Mouse (Mus musculus): ENCODE data around the gene Arhgef12. TPM values are rescaled to one million over a fixed set of nuclear protein-coding genes. Genes with fewer than 3 reads are reported as not detected.
"Not testable (repeated sequence)": the region's sequence is repeated elsewhere in the genome, so short reads cannot be mapped to it uniquely, and the experiment has no call there.

The Arhgef12 gene
- 47.7 and 58.9 TPM in 2 replicates for polyA plus RNA-seq (2012; ENCODE audit: insufficient read depth, insufficient read length, missing spikeins)

DNA sequence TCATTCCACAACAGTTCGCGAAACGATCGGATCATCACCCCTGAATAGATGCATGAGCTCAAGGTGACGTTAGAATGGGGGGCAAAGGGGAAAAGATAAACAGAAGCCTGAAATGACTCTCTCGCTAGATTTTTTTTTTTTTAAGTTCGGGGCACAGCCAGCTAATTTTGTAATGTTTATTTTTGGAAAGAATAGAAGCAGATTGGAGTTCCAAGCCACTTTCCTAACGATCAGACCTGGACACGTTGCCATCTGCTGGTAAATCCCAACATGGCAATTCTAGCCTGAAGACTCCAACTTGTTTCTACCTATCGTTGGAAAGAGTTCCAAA lies at the start of gene Arhgef12:
TSS of gene Arhgef12 (minus strand) at position 53 of the 331 bp plus-strand sequence.
- H3K27ac ChIP-seq (replicated peaks; ENCODE audit: low read depth, low read length), result peak within 1 kb of the TSS; percentile 100
- peaks cover 17% of the 10 kb centered on the region for H3K4me1 ChIP-seq (ENCODE audit: control insufficient read depth, insufficient read depth, insufficient read length, low read length)
- H3K4me3 ChIP-seq (ENCODE audit: insufficient read depth, low read depth, low read length), result peak within 1 kb of the TSS; percentile 92

DNA sequence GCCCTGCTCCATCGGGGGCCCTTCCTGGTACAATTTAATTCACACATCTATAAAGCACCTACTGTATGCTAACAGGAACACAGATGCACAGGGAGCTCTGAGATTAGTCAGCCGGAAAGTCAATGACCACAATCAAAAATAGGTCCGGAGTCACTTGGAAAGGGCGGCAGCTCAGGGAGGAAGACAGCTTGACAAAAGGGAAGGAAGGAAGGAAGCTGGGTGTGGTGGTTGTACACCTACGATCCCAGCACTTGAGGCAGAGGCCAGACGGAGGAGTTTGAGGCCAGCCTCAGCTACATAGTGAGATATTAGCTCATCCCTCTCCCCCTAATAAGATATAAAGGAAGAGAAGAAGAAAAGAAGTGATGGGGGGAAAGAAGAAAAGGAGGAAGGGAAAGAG lies 48.9 kb upstream of the Arhgef12 start:
- Histone ChIP-seq H3K27ac (replicated peaks; ENCODE audit: low read depth, low read length) (no peak overlapping the region), H3K4me3 (ENCODE audit: insufficient read depth, low read depth, low read length) (no peak overlapping the region), H3K4me1 (ENCODE audit: control insufficient read depth, insufficient read depth, insufficient read length, low read length) (no peaks in the 10 kb centered on the region)

DNA sequence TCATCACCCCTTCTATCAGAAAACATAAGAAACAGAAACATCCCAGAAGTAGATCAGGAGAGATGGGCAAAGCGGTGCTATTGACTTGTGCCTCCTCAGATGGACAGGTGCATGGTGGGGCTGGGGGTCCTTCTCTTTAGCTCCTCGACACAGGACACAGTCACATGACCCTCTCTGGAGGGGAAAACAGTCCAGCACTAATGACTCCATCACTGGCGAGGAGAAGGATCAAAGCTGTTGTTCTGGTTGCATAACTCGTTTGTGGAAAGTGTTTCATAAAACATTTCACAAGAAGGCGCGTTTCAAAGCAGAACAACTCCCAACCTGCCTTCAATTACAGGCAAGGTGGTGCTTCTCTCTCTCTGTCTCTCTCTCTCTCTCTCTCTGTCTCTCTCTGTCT lies 44.7 kb upstream of the Arhgef12 start:
- Histone ChIP-seq H3K4me3 (ENCODE audit: insufficient read depth, low read depth, low read length) (no peak overlapping the region), H3K27ac (replicated peaks; ENCODE audit: low read depth, low read length) (no peak overlapping the region), H3K4me1 (ENCODE audit: control insufficient read depth, insufficient read depth, insufficient read length, low read length) (no peaks in the 10 kb centered on the region; the same call in 1 of the 2 replicates)

DNA sequence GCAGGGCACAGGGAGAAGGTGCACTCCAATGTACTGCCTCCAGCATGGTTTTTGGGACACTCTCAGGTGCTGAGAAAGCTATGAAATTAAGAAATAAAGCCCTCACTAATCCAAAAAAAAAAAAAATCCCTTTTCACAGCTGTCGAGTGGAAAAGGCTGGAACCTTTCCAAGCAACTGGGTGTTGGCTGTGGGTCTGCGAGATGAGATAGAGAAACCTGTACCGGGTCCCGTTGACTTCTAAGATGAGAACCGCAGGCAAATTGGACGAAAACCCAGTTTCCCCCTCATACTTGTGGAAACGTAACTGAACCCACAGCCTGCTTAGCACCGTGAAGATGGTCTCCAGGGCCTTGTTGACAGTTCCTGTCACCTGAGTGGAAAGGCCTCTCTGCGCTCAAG lies 43.9 kb upstream of the Arhgef12 start:
- no peak overlapping the region for H3K27ac ChIP-seq (replicated peaks; ENCODE audit: low read depth, low read length)

DNA sequence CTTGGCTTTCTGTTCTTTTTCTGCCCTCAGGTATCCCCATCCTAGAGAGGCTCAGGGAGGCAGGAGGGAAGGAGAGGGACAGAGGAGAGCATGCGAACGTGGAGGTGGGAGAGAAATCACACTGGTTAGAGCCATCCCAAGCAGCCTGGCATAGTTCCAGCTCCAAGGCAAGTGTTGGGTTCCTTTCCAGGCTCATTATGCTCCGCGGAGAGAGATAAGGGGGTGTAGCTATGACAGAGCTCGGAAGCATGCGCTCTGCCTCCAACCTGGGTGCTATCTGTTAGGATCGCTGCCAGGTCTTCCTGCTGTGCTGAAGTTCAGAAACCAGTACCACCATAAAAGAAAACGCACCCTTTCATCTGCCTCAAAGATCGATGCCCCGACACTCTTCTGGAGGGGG lies 43.0 kb upstream of the Arhgef12 start:
- no peak overlapping the region for H3K4me3 ChIP-seq (ENCODE audit: insufficient read depth, low read depth, low read length)
- H3K27ac ChIP-seq (replicated peaks; ENCODE audit: low read depth, low read length), result no peak overlapping the region
- no peaks in the 10 kb centered on the region; the same call in 1 of the 2 replicates for H3K4me1 ChIP-seq (ENCODE audit: control insufficient read depth, insufficient read depth, insufficient read length, low read length)

More for the DNA sequence above, 43.9 kb upstream of the Arhgef12 start:
- no peak overlapping the region for H3K4me3 ChIP-seq (ENCODE audit: insufficient read depth, low read depth, low read length)
- no peaks in the 10 kb centered on the region; the same call in 1 of the 2 replicates for H3K4me1 ChIP-seq (ENCODE audit: control insufficient read depth, insufficient read depth, insufficient read length, low read length)

DNA sequence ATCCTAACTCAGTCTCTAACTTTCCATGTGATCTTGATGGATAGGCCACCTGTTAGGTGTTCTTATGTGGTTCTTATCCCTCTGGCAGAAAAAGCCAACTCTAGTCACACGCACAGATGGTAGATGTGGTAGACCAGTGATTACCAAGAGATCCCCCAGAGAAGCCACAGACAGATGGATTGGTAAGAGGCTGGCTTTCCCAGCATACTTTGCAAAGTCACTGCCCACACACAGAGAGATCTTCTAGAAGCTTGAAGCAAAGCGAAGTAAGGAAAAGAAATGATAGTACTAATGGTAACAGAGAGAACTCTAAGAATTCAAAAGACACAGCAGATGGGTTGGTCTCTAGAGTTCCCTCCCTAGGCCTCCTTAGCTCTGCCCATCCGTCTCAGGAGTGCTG lies 42.5 kb upstream of the Arhgef12 start:
- H3K27ac ChIP-seq (replicated peaks; ENCODE audit: low read depth, low read length), result no peak overlapping the region
- H3K4me1 ChIP-seq (ENCODE audit: control insufficient read depth, insufficient read depth, insufficient read length, low read length), result no peaks in the 10 kb centered on the region; the same call in 1 of the 2 replicates
- no peak overlapping the region for H3K4me3 ChIP-seq (ENCODE audit: insufficient read depth, low read depth, low read length)

DNA sequence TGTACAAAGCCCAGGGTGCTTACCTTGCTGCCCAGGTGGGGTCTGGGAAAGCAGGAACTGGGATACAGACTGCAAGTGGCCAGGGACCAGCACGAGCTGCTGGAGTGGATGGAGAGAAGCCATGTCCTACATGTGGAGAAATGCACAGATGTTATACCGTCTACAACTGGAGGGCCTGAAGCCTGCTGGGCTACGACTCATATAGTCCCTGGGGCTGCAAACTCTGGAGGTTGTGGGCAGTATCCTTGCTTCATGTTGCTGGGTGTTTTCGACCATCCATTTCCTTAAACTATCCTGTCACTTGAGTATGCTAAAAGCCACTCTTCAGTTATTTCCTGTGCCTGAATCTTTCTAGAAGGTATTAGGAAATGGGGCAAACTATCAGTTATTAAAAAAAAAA lies 38.2 kb upstream of the Arhgef12 start:
- Histone ChIP-seq H3K4me3 (ENCODE audit: insufficient read depth, low read depth, low read length) (no peak overlapping the region), H3K27ac (replicated peaks; ENCODE audit: low read depth, low read length) (no peak overlapping the region), H3K4me1 (ENCODE audit: control insufficient read depth, insufficient read depth, insufficient read length, low read length) (no peaks in the 10 kb centered on the region)

DNA sequence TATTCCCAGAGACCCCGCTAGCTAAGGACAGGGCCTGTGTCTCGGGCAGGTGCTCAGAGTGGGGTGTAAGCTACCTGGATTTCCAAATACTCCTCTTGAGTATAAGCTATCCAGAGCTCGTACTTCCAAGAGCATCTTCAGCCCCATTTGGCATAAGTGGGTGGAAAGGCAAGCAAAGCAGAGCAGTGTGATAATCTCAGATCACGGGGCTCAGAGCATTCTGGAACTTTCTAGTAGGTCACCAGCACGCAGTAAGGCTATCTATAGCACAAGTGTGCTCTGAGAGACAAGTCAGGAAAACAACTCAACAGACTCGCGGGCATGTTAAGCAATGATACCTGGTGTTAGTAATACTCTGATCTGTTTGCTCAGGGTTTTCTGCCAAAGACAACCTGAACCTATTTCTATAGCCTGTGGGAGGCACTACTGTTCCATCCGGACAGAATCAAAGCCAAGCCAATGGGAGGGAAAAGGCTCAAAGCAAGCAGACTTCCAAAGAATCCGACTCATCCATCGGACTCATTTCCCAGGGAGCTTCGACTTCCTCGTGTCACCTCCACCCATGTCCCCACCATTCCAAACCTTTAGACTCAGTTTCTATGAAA lies 37.3 kb upstream of the Arhgef12 start:
- no peak overlapping the region for H3K4me3 ChIP-seq (ENCODE audit: insufficient read depth, low read depth, low read length)
- no peak overlapping the region for H3K27ac ChIP-seq (replicated peaks; ENCODE audit: low read depth, low read length)
- no peaks in the 10 kb centered on the region for H3K4me1 ChIP-seq (ENCODE audit: control insufficient read depth, insufficient read depth, insufficient read length, low read length)

DNA sequence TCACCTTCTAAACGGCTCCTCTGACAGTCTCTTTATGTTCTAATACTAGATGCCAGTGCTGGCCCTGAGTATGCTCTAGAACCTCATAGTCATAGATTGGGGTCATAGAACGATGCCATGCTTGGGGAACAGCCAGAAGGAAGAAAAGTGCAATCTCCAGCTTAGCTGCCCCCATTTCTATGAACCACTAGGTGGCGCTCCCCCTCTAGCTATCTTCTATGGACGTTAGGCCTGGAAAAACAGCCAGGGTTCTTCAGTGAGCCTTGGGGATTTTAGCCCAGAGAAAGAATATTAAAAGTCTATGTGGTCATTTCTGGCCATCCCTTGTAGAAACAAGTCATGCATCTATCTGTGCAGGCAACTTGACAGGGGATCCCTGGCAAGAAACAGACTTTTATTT lies 34.8 kb upstream of the Arhgef12 start:
- H3K4me3 ChIP-seq (ENCODE audit: insufficient read depth, low read depth, low read length), result no peak overlapping the region
- no peak overlapping the region for H3K27ac ChIP-seq (replicated peaks; ENCODE audit: low read depth, low read length)
- H3K4me1 ChIP-seq (ENCODE audit: control insufficient read depth, insufficient read depth, insufficient read length, low read length), result no peaks in the 10 kb centered on the region

DNA sequence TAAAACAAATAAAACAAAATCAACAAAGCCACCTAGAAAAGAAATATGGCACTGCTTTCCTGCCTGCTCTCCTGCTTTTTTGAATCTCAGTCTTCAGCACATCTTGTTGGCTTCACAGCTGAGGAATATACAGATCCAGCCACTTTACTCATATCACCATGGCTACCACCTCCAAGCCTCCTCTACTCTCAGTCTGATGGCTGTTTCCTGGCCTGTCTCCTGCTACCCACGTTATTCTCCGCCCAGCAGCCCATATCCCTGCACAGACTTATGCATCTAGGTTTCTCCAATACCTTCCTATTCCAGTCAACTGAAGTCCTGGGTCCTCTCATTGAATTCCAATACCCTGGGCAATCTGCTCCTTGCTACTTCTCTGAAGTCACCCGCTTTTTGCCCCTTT lies 26.5 kb upstream of the Arhgef12 start:
- no peak overlapping the region for H3K27ac ChIP-seq (replicated peaks; ENCODE audit: low read depth, low read length)
- no peaks in the 10 kb centered on the region for H3K4me1 ChIP-seq (ENCODE audit: control insufficient read depth, insufficient read depth, insufficient read length, low read length)
- no peak overlapping the region for H3K4me3 ChIP-seq (ENCODE audit: insufficient read depth, low read depth, low read length)

DNA sequence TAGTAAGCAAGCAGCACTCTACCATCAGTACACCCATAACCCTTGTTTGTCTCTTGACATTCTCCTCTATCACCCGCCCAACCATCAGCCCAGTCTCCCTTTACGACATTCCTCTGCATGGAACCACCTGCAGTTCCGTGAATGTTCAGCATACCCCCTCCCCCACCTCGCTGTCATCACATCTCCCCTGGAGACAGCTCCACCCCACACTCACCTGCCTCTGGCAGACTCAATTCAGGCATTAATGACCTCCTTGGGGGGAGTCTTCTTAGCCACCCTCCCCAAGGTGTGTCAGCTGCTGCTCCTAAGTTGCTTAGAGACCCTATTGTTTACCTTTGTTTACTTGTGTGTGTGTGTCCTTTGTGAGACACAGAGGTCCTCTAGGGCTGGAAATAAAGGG lies 25.3 kb upstream of the Arhgef12 start:
- H3K4me3 ChIP-seq (ENCODE audit: insufficient read depth, low read depth, low read length), result no peak overlapping the region
- H3K27ac ChIP-seq (replicated peaks; ENCODE audit: low read depth, low read length), result no peak overlapping the region
- H3K4me1 ChIP-seq (ENCODE audit: control insufficient read depth, insufficient read depth, insufficient read length, low read length), result peaks cover 1% of the 10 kb centered on the region; the same call in 1 of the 2 replicates

DNA sequence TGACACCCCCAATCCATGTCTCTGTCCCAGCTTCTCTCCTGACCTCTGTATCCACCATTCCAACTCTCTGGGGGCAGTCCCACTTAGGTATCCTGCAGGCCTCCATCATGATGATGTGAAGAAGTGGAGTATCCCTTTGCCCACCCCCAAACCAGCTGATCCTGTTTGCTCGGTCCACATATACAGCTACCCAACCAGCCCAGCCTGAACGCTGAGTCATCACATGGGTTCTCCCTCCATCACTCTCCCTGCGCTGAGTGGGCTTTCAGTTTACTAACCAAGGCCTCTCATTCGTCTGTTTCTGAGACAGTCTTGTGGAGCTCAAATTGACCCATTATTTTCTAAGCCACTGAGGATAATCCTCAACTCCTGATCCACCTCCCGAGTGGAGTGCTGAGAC lies 24.9 kb upstream of the Arhgef12 start:
- Histone ChIP-seq H3K4me3 (ENCODE audit: insufficient read depth, low read depth, low read length) (no peak overlapping the region), H3K27ac (replicated peaks; ENCODE audit: low read depth, low read length) (no peak overlapping the region), H3K4me1 (ENCODE audit: control insufficient read depth, insufficient read depth, insufficient read length, low read length) (peaks cover 2% of the 10 kb centered on the region; the same call in 1 of the 2 replicates)

DNA sequence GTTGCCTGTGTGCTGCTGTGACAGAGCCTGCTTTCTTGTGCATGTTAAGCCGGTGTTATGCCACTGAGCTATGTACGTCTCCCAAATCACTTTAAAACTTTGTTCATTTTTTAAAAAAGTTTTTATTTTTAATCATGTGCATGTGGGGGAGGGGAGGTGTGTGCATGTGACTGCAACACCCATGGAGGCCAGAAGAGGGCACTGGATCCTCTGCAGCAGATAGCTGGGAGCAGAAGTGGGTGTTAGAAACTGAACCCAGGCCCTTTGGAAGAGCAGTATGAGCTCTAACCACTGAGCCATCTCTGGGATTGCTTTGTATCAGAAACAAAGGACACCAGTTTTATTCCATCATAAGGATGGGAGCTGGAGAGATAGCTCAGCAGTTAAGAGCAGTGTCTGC lies 23.6 kb upstream of the Arhgef12 start:
- Histone ChIP-seq H3K27ac (replicated peaks; ENCODE audit: low read depth, low read length) (no peak overlapping the region), H3K4me3 (ENCODE audit: insufficient read depth, low read depth, low read length) (no peak overlapping the region), H3K4me1 (ENCODE audit: control insufficient read depth, insufficient read depth, insufficient read length, low read length) (peaks cover 6% of the 10 kb centered on the region; the same call in 1 of the 2 replicates)

DNA sequence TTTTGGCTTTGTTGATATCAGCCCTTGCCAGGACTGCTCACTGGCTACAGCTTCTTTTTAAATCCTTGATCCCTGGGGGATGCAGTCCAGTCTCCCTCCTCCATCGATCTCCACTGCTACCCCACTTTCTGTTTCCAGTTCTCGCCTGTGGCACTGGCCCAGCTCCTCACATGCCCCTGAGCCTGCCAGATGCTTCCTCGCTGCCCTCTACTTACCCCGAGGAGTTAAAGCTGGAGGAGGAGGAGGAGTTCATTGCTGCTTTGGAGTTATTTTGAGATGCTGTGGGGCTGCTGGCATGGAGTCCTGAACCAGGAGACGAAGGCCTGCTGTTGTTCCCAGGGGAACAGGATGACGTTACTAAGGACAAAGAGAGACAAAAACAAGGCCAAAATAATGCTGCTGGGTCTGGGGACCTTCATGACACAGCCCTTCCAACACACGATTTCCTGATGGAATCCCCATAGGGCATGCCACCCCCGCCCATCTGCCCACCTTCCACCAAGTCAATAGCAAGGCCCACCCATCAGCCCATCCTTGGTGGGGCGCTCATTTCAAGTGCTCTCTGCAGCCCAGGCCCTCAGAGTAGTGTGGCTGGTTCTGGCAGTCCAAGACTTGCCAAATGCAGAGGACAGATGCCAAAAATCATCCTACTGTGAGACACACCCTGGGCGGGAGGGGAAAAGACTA lies 20.2 kb upstream of the Arhgef12 start:
- Histone ChIP-seq H3K27ac (replicated peaks; ENCODE audit: low read depth, low read length) (peak overlapping the region; percentile 70), H3K4me3 (ENCODE audit: insufficient read depth, low read depth, low read length) (no peak overlapping the region), H3K4me1 (ENCODE audit: control insufficient read depth, insufficient read depth, insufficient read length, low read length) (peaks cover 6% of the 10 kb centered on the region; the same call in 1 of the 2 replicates)

DNA sequence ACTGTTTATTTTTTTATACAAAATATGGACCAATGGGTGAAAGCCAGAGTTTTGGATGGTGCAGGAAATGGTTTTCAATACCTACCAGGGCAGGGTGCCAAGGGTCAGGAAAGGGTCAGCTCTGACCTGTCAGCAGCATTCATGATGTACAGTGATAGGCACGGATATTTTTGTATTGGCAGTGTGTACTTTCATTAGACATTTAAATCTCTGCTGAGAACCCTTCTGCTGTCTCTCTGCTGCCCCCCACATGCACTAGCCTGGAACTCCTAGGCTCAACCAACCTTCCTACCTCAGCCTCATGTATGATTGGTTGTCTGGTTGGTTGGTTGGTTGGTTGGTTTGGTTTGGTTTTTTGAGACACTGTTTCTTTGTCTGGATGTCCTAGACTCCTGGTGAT lies 15.3 kb upstream of the Arhgef12 start:
- H3K4me1 ChIP-seq (ENCODE audit: control insufficient read depth, insufficient read depth, insufficient read length, low read length), result peaks cover 4% of the 10 kb centered on the region; the same call in 1 of the 2 replicates
- H3K27ac ChIP-seq (replicated peaks; ENCODE audit: low read depth, low read length), result no peak overlapping the region
- no peak overlapping the region for H3K4me3 ChIP-seq (ENCODE audit: insufficient read depth, low read depth, low read length)

DNA sequence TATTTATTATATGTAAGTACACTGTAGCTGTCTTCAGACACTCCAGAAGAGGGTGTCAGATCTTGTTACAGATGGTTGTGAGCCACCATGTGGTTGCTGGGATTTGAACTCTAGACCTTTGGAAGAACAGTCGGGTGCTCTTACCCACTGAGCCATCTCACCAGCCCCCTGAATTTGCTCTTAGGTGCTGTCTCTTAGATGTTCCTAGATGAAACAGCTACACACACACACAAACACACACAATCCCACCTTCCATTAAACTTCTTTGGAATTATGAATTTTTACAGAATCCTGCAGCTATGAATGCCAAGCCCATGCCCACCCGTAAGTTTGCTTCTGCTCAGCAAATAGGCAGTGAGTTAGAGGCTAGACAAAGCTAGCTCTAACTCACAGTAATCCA lies 14.9 kb upstream of the Arhgef12 start:
- H3K4me1 ChIP-seq (ENCODE audit: control insufficient read depth, insufficient read depth, insufficient read length, low read length); H3K27ac ChIP-seq (replicated peaks; ENCODE audit: low read depth, low read length); H3K4me3 ChIP-seq (ENCODE audit: insufficient read depth, low read depth, low read length): not testable (repeated sequence)
